Mouse (Mus musculus) heart, adult 2 months (tissue): ENCODE measurements at regions not wholly inside any gene's neighbourhood (a gene's known extent, or its start where the extent isn't known, plus 50 kb on each side); places are given as distances from the start of the nearest gene placed in this dataset.
A peak's percentile ranks its signal among the peaks of the same experiment; 100 is the strongest.

Source experiments
- DNase-seq, 2 experiments: peaks; one replicate each; pipeline ENCODE4 v3.0.0; 2021
- H3K27ac ChIP-seq: fragments of 200-600 bp; 2 replicates; pipeline ENCODE4 v1.8.1; 2022
- H3K27me3 ChIP-seq: fragments of 200-500 bp; 2 replicates; pipeline ENCODE4 v1.6.1; 2012; ENCODE audit warnings: mild to moderate bottlenecking, low read length, inconsistent platforms, mixed read lengths; ENCODE audit not compliant: control insufficient read depth, insufficient read depth
- H3K36me3 ChIP-seq: fragments of 200-500 bp; 2 replicates; pipeline ENCODE4 v1.6.1; 2012; ENCODE audit warnings: low read length, inconsistent platforms; ENCODE audit not compliant: control insufficient read depth, insufficient read depth
- H3K4me1 ChIP-seq: fragments of 200-500 bp; 2 replicates; pipeline ENCODE4 v1.6.1; 2011; ENCODE audit warnings: low read length; ENCODE audit not compliant: control insufficient read depth, insufficient read depth
- H3K4me3 ChIP-seq: fragments of 200-600 bp; 2 replicates; pipeline ENCODE4 v1.8.1; 2022
- H3K79me2 ChIP-seq: fragments of 200-500 bp; replicated peaks from 2 replicates; pipeline ENCODE4 v1.6.1; 2012; ENCODE audit warnings: mild to moderate bottlenecking, inconsistent platforms, low read length, moderate library complexity, mixed read lengths; ENCODE audit not compliant: control insufficient read depth, insufficient read depth
- H3K9ac ChIP-seq: fragments of 200-500 bp; 2 replicates; pipeline ENCODE4 v1.6.1; 2012; ENCODE audit warnings: low read depth, mild to moderate bottlenecking, control low read depth, inconsistent platforms, low read length, mixed read lengths
- CTCF ChIP-seq: fragments of 200-600 bp; IDR thresholded peaks from 2 replicates; pipeline ENCODE4 v1.8.1; 2022; ENCODE audit warnings: antibody characterized with exemption, mild to moderate bottlenecking, moderate library complexity
- EP300 ChIP-seq: fragments of 200-500 bp; IDR thresholded peaks from 2 replicates; pipeline ENCODE4 v1.6.1; 2011; ENCODE audit warnings: low read depth, low read length, control low read depth; ENCODE audit not compliant: insufficient read depth
- POLR2A ChIP-seq: fragments of 200-500 bp; IDR thresholded peaks from 2 replicates; pipeline ENCODE4 v1.6.1; 2011; ENCODE audit warnings: mild to moderate bottlenecking, low read depth, low read length, control low read depth; ENCODE audit not compliant: insufficient read depth
- WGBS: fragments of 180-500 bp; shearing (Covaris S2); methylation state at CpG from one replicate; pipeline ENCODE4 v1.1.7; 2018; 5-methylcytosine and 5-hydroxymethylcytosine counted together
- intact Hi-C: fragments of 180-260 bp; cut with DNase I; formaldehyde crosslinking; loops from one replicate; pipeline ENCODE4 v1.15.1; 2025

- 47% methylated on average over 5 of the region's 5 CpGs for WGBS
- intact Hi-C loops = no loop called here
- DNase-seq = no peak
- Histone ChIP-seq H3K27ac (no peak overlapping the region), H3K79me2 (no peaks in the 10 kb centered on the region), H3K9ac (no peak overlapping the region), H3K36me3 (no peaks in the 10 kb centered on the region), H3K4me1 (peaks cover 12% of the 10 kb centered on the region), H3K27me3 (no peaks in the 10 kb centered on the region), H3K4me3 (no peak overlapping the region)
- TF ChIP-seq EP300 (0 out of 2 replicates have a peak, but pooled peaks have one; percentile 26), POLR2A (no peak)
Measured at GRCm38 (mm10) chr5:118480000-118480399, 80.5 kb upstream of the Med13l start.

DNA sequence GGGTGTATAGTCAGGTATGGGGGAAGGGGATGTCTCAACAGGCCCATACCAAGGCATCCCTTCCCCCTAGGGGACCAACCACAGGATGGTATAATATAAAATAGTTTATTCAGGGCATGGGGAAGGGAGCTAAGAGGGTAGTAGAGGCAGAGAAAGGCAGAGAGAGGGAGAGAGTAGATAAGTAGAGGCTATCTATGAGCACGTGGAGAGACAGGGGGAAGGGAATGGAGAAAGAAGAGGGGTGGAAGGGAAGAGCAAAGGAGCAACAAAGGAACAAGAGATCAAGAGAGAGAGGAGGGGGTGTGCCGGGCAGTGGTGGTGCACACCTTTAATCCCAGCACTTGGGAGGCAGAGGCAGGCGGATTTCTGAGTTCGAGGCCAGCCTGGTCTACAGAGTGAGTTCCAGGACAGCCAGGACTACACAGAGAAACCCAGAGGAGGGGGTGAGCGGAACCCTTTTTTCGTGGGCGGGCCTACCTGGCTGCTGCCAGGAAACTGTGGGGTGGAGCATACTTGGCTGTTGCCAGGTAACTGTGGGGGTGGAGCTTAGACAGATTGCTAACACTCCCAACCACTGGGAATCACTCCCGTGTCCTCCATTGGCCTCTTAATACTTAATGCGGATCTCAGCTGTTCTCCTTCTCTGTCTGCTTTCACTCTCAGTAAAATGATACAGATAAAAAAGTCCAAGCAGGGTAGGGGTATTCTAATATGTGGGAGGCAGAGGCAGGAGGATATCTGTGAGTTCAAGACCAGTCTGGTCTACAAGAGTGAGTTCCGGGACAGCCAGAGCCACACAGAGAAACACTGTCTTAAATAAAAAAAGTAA is 79.3 kb upstream of the Med13l start:
- Histone ChIP-seq H3K79me2 (no peaks in the 10 kb centered on the region), H3K27me3 (no peaks in the 10 kb centered on the region), H3K36me3 (no peaks in the 10 kb centered on the region), H3K9ac (no peak overlapping the region), H3K27ac (no peak overlapping the region), H3K4me1 (peaks cover 12% of the 10 kb centered on the region), H3K4me3 (no peak overlapping the region)
- no peak for TF ChIP-seq CTCF
- TF ChIP-seq POLR2A = no peak
- TF ChIP-seq EP300 = no peak
- DNase-seq = no peak
- WGBS = 83% methylated on average over 10 of the region's 10 CpGs
- intact Hi-C loops = no loop called here

GRCm38 (mm10) chr5:118481794-118482049 is 78.8 kb upstream of the Med13l start:
- no peak overlapping the region for H3K27ac ChIP-seq
- intact Hi-C loops = no loop called here
- no peak overlapping the region for H3K9ac ChIP-seq
- no peak overlapping the region for H3K4me3 ChIP-seq
- no peak for TF ChIP-seq CTCF
- TF ChIP-seq EP300 = no peak
- no peak for TF ChIP-seq POLR2A
- H3K79me2 ChIP-seq = no peaks in the 10 kb centered on the region
- no peaks in the 10 kb centered on the region for H3K36me3 ChIP-seq
- no peaks in the 10 kb centered on the region for H3K27me3 ChIP-seq
- DNase-seq = no peak
- H3K4me1 ChIP-seq = peaks cover 10% of the 10 kb centered on the region

GRCm38 (mm10) chr5:118482598-118482997 is 77.9 kb upstream of the Med13l start:
- TF ChIP-seq EP300 (no peak), POLR2A (no peak), CTCF (no peak)
- H3K79me2 ChIP-seq = no peaks in the 10 kb centered on the region
- peak overlapping the region; percentile 33 for H3K27ac ChIP-seq
- no peak overlapping the region for H3K4me3 ChIP-seq
- 55% methylated on average over 7 of the region's 7 CpGs for WGBS
- no peaks in the 10 kb centered on the region for H3K36me3 ChIP-seq
- intact Hi-C loops = no loop called here
- DNase-seq = no peak
- H3K9ac ChIP-seq = no peak overlapping the region
- H3K4me1 ChIP-seq = peaks cover 4% of the 10 kb centered on the region
- no peaks in the 10 kb centered on the region for H3K27me3 ChIP-seq

DNA sequence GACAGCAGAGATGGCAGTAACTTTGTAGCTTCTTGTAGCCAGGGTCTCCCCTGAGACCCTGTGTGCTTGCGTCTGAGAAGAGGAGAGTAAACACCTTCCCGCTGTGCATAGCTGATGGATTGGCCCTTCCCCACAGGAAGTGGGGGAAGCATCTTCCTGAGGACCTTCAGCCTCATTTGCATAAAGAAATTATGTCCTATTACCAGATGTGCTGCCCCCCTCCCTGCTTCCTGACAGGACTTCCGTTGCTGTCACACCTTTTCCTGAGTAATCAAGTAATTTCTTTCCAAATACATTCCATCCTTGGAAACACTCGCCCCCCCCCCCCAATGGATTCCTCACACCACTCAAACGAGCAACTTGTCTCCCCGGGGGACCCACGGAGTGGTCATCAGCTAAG is 77.5 kb upstream of the Med13l start:
- 15% methylated on average over 7 of the region's 7 CpGs for WGBS
- no peak overlapping the region for H3K9ac ChIP-seq
- H3K36me3 ChIP-seq = no peaks in the 10 kb centered on the region
- H3K4me3 ChIP-seq = no peak overlapping the region
- DNase-seq = peak; percentile 44 to 60
- intact Hi-C loops = no loop called here
- H3K79me2 ChIP-seq = no peaks in the 10 kb centered on the region
- TF ChIP-seq CTCF = no peak
- peak; percentile 93 for TF ChIP-seq EP300
- TF ChIP-seq POLR2A = 0 out of 2 replicates have a peak, but pooled peaks have one; percentile 11
- H3K27ac ChIP-seq = peak overlapping the region; percentile 33
- no peaks in the 10 kb centered on the region for H3K27me3 ChIP-seq
- H3K4me1 ChIP-seq = peaks cover 4% of the 10 kb centered on the region

- no peaks in the 10 kb centered on the region for H3K36me3 ChIP-seq
- no peak overlapping the region for H3K4me3 ChIP-seq
- intact Hi-C loops = no loop called here
- DNase-seq = peak in 1 of 2 experiments; percentile 22
- no peaks in the 10 kb centered on the region for H3K79me2 ChIP-seq
- TF ChIP-seq EP300 (no peak), CTCF (no peak), POLR2A (no peak)
- no peak overlapping the region for H3K9ac ChIP-seq
- H3K27ac ChIP-seq = peak overlapping the region; percentile 32; the same call in 1 of the 2 replicates
- peaks cover 2% of the 10 kb centered on the region for H3K4me1 ChIP-seq
- WGBS = 24% methylated on average over 8 of the region's 8 CpGs
- H3K27me3 ChIP-seq = no peaks in the 10 kb centered on the region
Measured at GRCm38 (mm10) chr5:118483532-118483931, 76.9 kb upstream of the Med13l start.
